Mouse (Mus musculus): ENCODE data around the gene Zfp869. TPM values are rescaled to one million over a fixed set of nuclear protein-coding genes. Genes with fewer than 3 reads are reported as not detected.
"Not testable (repeated sequence)": the region's sequence is repeated elsewhere in the genome, so short reads cannot be mapped to it uniquely, and the experiment has no call there.

Gene Zfp869
- polyA plus RNA-seq (2015; fragmentation: Nextera tagmentation; extraction: Ambion mirVana), result 22.8 and 28.9 TPM in 2 replicates

- WGBS, result 94% methylated on average over 10 of the region's 10 CpGs
Measured at GRCm38 (mm10) chr8:69710624-69711023, at the start of gene Zfp869. TSS of gene Zfp869 (minus strand) at chr8:69710724.

GRCm38 (mm10) chr8:69758316-69758715 lies 47.8 kb upstream of the Zfp869 start:
- no peak for ATAC-seq (ENCODE audit: insufficient read depth, low FRiP score)
- no peaks in the 10 kb centered on the region for H3K27me3 ChIP-seq (ENCODE audit: control insufficient read depth, insufficient read depth, low read length)
- 94% methylated on average over 5 of the region's 5 CpGs for WGBS
- no peaks in the 10 kb centered on the region for H3K4me1 ChIP-seq (ENCODE audit: control insufficient read depth, insufficient read depth, low read length)
- H3K9ac ChIP-seq (ENCODE audit: low read length), result no peak overlapping the region
- H3K27ac ChIP-seq (ENCODE audit: low read length), result no peak overlapping the region
- H3K4me3 ChIP-seq (replicated peaks; ENCODE audit: low read length), result no peak overlapping the region
- no peak overlapping the region for H3K4me2 ChIP-seq (ENCODE audit: low read depth, low read length)
- 0 out of 2 replicates have a peak, but pooled peaks cover 4% of the 10 kb centered on the region for H3K36me3 ChIP-seq (ENCODE audit: control insufficient read depth, insufficient read depth, low read length)
- no peaks in the 10 kb centered on the region for H3K9me3 ChIP-seq (replicated peaks; ENCODE audit: control insufficient read depth, low read length)

More at GRCm38 (mm10) chr8:69710624-69711023, at the start of gene Zfp869:
- H3K9me3 ChIP-seq (replicated peaks; ENCODE audit: control insufficient read depth, low read length); ATAC-seq (ENCODE audit: insufficient read depth, low FRiP score); H3K27me3 ChIP-seq (ENCODE audit: control insufficient read depth, insufficient read depth, low read length); H3K9ac ChIP-seq (ENCODE audit: low read length); H3K4me2 ChIP-seq (ENCODE audit: low read depth, low read length); H3K4me3 ChIP-seq (replicated peaks; ENCODE audit: low read length); H3K27ac ChIP-seq (ENCODE audit: low read length); H3K4me1 ChIP-seq (ENCODE audit: control insufficient read depth, insufficient read depth, low read length): not testable (repeated sequence)
- H3K36me3 ChIP-seq (ENCODE audit: control insufficient read depth, insufficient read depth, low read length), result peaks cover 43% of the 10 kb centered on the region

GRCm38 (mm10) chr8:69752437-69752836 lies 41.9 kb upstream of the Zfp869 start:
- Histone ChIP-seq H3K36me3 (ENCODE audit: control insufficient read depth, insufficient read depth, low read length) (peaks cover 2% of the 10 kb centered on the region; the same call in 1 of the 2 replicates), H3K4me3 (replicated peaks; ENCODE audit: low read length) (no peak overlapping the region), H3K27me3 (ENCODE audit: control insufficient read depth, insufficient read depth, low read length) (no peaks in the 10 kb centered on the region), H3K27ac (ENCODE audit: low read length) (no peak overlapping the region), H3K4me2 (ENCODE audit: low read depth, low read length) (no peak overlapping the region), H3K9ac (ENCODE audit: low read length) (no peak overlapping the region), H3K9me3 (replicated peaks; ENCODE audit: control insufficient read depth, low read length) (no peaks in the 10 kb centered on the region), H3K4me1 (ENCODE audit: control insufficient read depth, insufficient read depth, low read length) (peaks cover 7% of the 10 kb centered on the region; the same call in 1 of the 2 replicates)
- 85% methylated on average over 2 of the region's 2 CpGs for whole genome bisulfite sequencing
- ATAC-seq (ENCODE audit: insufficient read depth, low FRiP score), result no peak

DNA sequence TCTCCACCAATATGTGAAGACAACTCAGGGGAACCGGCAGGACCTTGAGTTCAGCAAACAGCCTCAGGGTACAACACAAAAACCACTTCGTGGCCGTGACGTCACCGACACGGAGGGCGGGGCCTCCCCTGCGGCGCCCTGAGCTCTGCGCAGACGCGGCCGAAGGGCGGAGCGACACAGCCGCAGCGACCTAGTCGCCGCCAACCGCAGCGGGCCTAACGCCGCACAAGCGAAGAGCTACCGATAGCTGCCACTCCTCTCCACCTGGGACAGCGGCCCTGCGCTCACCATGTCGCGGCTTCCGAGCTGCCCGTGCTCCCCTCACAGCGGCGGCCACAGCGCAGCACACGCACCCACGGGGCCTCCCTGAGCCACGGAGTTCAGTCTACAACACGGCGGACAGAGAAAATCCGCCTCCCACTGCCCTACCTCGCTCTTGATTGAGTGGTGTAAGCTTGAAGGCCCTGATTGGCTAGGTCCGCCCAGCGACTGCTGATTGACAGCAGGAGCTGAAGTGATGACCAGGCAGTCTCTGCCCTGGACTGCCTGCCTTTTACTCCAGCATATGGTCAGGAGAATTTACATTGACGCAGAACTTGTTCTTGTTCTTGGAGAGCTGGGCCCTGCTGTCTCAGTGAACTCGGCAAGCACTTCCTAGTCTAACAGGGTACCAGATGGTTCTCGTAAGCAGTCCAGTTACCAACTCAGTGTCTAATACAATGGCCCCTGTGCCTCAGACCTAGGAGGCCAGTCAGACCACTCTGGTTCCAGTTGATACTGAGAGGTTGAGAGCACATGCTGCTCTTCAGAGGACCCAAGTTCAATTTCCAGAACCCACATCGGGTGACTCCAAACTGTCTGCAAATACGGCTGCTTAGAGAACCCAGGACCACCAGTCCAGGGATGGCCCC lies 39.3 kb upstream of the Zfp869 start, which contains the start of gene Zfp963:
Gene Zfp963 (minus strand): TSS at position 427 of the 911 bp plus-strand sequence.
- peaks cover 2% of the 10 kb centered on the region; the same call in 1 of the 2 replicates for H3K36me3 ChIP-seq (ENCODE audit: control insufficient read depth, insufficient read depth, low read length)
- WGBS, result 2% methylated on average over 48 of the region's 48 CpGs
- no peaks in the 10 kb centered on the region for H3K27me3 ChIP-seq (ENCODE audit: control insufficient read depth, insufficient read depth, low read length)
- peak within 1 kb of the TSS; percentile 65 for H3K4me3 ChIP-seq (replicated peaks; ENCODE audit: low read length)
- H3K27ac ChIP-seq (ENCODE audit: low read length), result peak within 1 kb of the TSS; percentile 98
- H3K4me1 ChIP-seq (ENCODE audit: control insufficient read depth, insufficient read depth, low read length), result peaks cover 7% of the 10 kb centered on the region; the same call in 1 of the 2 replicates
- peak; percentile 98 for ATAC-seq (ENCODE audit: insufficient read depth, low FRiP score)
- peak within 1 kb of the TSS; percentile 58 for H3K4me2 ChIP-seq (ENCODE audit: low read depth, low read length)
- peak within 1 kb of the TSS; percentile 89 for H3K9ac ChIP-seq (ENCODE audit: low read length)
- H3K9me3 ChIP-seq (replicated peaks; ENCODE audit: control insufficient read depth, low read length), result no peaks in the 10 kb centered on the region

DNA sequence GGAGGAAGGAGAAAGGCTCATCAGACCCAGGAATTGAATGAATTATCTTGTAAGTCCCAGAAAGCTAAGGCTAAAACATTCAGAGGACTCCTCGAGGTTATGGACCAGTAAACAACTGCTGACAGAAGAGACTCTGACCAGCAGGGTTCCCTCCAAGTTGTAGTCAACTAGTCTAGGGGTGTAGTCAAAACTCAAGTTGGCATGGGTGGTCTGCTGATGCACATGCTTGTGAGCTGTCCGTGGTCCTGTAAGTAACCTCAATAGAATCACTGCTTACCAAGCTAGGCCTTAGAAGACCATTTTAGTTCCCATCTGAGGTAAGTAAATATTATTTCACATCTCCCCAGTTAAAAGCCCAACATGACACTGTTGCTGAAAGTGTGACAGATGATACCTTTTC lies 30.7 kb upstream of the Zfp869 start:
- WGBS, result 78% methylated on average over 2 of the region's 2 CpGs
- H3K27ac ChIP-seq (ENCODE audit: low read length), result no peak overlapping the region
- no peaks in the 10 kb centered on the region for H3K27me3 ChIP-seq (ENCODE audit: control insufficient read depth, insufficient read depth, low read length)
- ATAC-seq (ENCODE audit: insufficient read depth, low FRiP score), result no peak
- no peaks in the 10 kb centered on the region for H3K4me1 ChIP-seq (ENCODE audit: control insufficient read depth, insufficient read depth, low read length)
- H3K9ac ChIP-seq (ENCODE audit: low read length), result no peak overlapping the region
- no peaks in the 10 kb centered on the region for H3K9me3 ChIP-seq (replicated peaks; ENCODE audit: control insufficient read depth, low read length)
- no peaks in the 10 kb centered on the region for H3K36me3 ChIP-seq (ENCODE audit: control insufficient read depth, insufficient read depth, low read length)
- no peak overlapping the region for H3K4me2 ChIP-seq (ENCODE audit: low read depth, low read length)
- no peak overlapping the region for H3K4me3 ChIP-seq (replicated peaks; ENCODE audit: low read length)

- Histone ChIP-seq H3K9ac (ENCODE audit: low read length) (no peak overlapping the region), H3K27me3 (ENCODE audit: control insufficient read depth, insufficient read depth, low read length) (no peaks in the 10 kb centered on the region), H3K36me3 (ENCODE audit: control insufficient read depth, insufficient read depth, low read length) (no peaks in the 10 kb centered on the region), H3K4me1 (ENCODE audit: control insufficient read depth, insufficient read depth, low read length) (no peaks in the 10 kb centered on the region), H3K4me3 (replicated peaks; ENCODE audit: low read length) (no peak overlapping the region), H3K4me2 (ENCODE audit: low read depth, low read length) (no peak overlapping the region), H3K27ac (ENCODE audit: low read length) (no peak overlapping the region), H3K9me3 (replicated peaks; ENCODE audit: control insufficient read depth, low read length) (no peaks in the 10 kb centered on the region)
- 81% methylated on average over 6 of the region's 6 CpGs for WGBS
- ATAC-seq (ENCODE audit: insufficient read depth, low FRiP score), result no peak
Measured at GRCm38 (mm10) chr8:69740763-69741162, 30.2 kb upstream of the Zfp869 start.

DNA sequence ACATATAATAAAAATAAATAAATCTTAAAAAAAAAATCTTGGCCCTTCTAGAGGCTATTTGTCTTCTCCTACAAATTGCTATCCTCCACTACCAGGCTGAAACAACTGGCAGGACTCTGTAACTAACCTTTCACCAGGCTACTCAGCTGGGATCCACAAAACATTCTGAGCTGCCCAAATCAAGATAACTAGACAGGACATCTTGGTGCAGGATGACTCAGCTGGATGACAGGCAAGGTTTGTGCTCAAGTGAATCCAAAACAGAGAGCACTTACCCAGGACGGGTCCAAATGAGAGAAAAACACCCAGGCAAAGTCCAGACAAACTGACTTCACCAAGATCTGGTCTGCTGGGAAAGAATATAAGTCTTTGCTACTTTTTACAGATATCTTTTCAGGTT lies 25.0 kb upstream of the Zfp869 start:
- Histone ChIP-seq H3K4me3 (replicated peaks; ENCODE audit: low read length) (no peak overlapping the region), H3K36me3 (ENCODE audit: control insufficient read depth, insufficient read depth, low read length) (no peaks in the 10 kb centered on the region), H3K4me1 (ENCODE audit: control insufficient read depth, insufficient read depth, low read length) (no peaks in the 10 kb centered on the region), H3K27ac (ENCODE audit: low read length) (no peak overlapping the region), H3K27me3 (ENCODE audit: control insufficient read depth, insufficient read depth, low read length) (no peaks in the 10 kb centered on the region), H3K4me2 (ENCODE audit: low read depth, low read length) (no peak overlapping the region), H3K9me3 (replicated peaks; ENCODE audit: control insufficient read depth, low read length) (no peaks in the 10 kb centered on the region), H3K9ac (ENCODE audit: low read length) (no peak overlapping the region)
- no peak for ATAC-seq (ENCODE audit: insufficient read depth, low FRiP score)
- WGBS, result 69% methylated on average over 1 of the region's 1 CpGs

DNA sequence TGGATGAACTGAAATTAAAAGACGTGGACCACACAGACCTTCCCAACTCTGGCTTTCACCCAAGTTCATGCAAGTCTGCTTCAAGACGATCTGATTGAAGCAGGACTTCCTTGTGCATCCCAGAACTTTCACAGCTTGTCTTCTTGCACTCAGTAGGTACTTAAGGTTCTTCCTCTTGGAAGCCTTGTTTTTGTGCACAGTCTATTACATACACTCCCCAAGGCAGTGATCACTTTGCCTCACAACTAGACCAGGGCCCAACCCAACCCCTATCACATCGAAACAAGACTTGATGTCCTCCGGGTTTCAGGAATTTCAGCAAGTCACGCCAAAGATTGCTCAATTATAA lies 6.7 kb upstream of the Zfp869 start:
- ATAC-seq (ENCODE audit: insufficient read depth, low FRiP score), result no peak; the same call in 1 of the 2 replicates
- H3K9ac ChIP-seq (ENCODE audit: low read length), result peak overlapping the region; percentile 65
- no peaks in the 10 kb centered on the region for H3K27me3 ChIP-seq (ENCODE audit: control insufficient read depth, insufficient read depth, low read length)
- H3K4me1 ChIP-seq (ENCODE audit: control insufficient read depth, insufficient read depth, low read length), result peaks cover 14% of the 10 kb centered on the region
- H3K27ac ChIP-seq (ENCODE audit: low read length), result 0 out of 2 replicates have a peak overlapping the region, but pooled peaks have one; percentile 47
- H3K4me3 ChIP-seq (replicated peaks; ENCODE audit: low read length), result peak overlapping the region; percentile 96
- H3K4me2 ChIP-seq (ENCODE audit: low read depth, low read length), result peak overlapping the region; percentile 58
- H3K36me3 ChIP-seq (ENCODE audit: control insufficient read depth, insufficient read depth, low read length), result no peaks in the 10 kb centered on the region
- H3K9me3 ChIP-seq (replicated peaks; ENCODE audit: control insufficient read depth, low read length), result no peaks in the 10 kb centered on the region
- WGBS, result 42% methylated on average over 5 of the region's 5 CpGs
